Mouse (Mus musculus) embryonic facial prominence, embryonic 15.5 days (tissue): ENCODE measurements around the gene Frmd5. TPM values are rescaled to one million over a fixed set of nuclear protein-coding genes. Genes with fewer than 3 reads are reported as not detected.
"Not testable (repeated sequence)": the region's sequence is repeated elsewhere in the genome, so short reads cannot be mapped to it uniquely, and the experiment has no call there.

ENCODE experiments used
- ATAC-seq: fragments of 200-750 bp; cut with Nextera tagmentation; 2 replicates; pipeline ENCODE4 v1.8.0; 2017; ENCODE audit warnings: low read depth, moderate TSS enrichment; ENCODE audit not compliant: insufficient number of reproducible peaks, low FRiP score, low TSS enrichment
- H3K27ac ChIP-seq: fragments of 300-500 bp; sonication (generic); replicated peaks from 2 replicates; pipeline ENCODE4 v1.5.1; 2015; ENCODE audit warnings: mild to moderate bottlenecking, inconsistent platforms
- H3K27me3 ChIP-seq: fragments of 300-500 bp; sonication (generic); 2 replicates; pipeline ENCODE4 v1.6.1; 2015; ENCODE audit warnings: inconsistent platforms
- H3K36me3 ChIP-seq: fragments of 300-500 bp; sonication (generic); 2 replicates; pipeline ENCODE4 v1.6.1; 2015; ENCODE audit warnings: mild to moderate bottlenecking, inconsistent platforms
- H3K4me1 ChIP-seq: fragments of 300-500 bp; sonication (generic); 2 replicates; pipeline ENCODE4 v1.6.1; 2015; ENCODE audit warnings: inconsistent platforms
- H3K4me2 ChIP-seq: fragments of 300-500 bp; sonication (generic); replicated peaks from 2 replicates; pipeline ENCODE4 v1.6.1; 2015; ENCODE audit warnings: mild to moderate bottlenecking, inconsistent platforms
- H3K4me3 ChIP-seq: fragments of 300-500 bp; sonication (generic); replicated peaks from 2 replicates; pipeline ENCODE4 v1.5.1; 2015; ENCODE audit warnings: mild to moderate bottlenecking, inconsistent platforms
- H3K9ac ChIP-seq: fragments of 300-500 bp; sonication (generic); 2 replicates; pipeline ENCODE4 v1.6.1; 2015; ENCODE audit warnings: inconsistent platforms
- H3K9me3 ChIP-seq: fragments of 300-500 bp; sonication (generic); replicated peaks from 2 replicates; pipeline ENCODE4 v1.6.1; 2016; ENCODE audit warnings: inconsistent platforms
- WGBS: fragments of 180-500 bp; shearing (Covaris S2); methylation state at CpG from one replicate; pipeline ENCODE4 v1.1.7; 2015; 5-methylcytosine and 5-hydroxymethylcytosine counted together
- polyA plus RNA-seq: library from polyadenylated mRNA; unstranded; fragments of >200 nt; fragmentation: Nextera tagmentation; extraction: Ambion mirVana; gene quantifications from 2 replicates; pipeline ENCODE4 v1.2.1, GENCODE M21; 2015

Gene Frmd5
- polyA plus RNA-seq, 1 experiment from 2014 or later: 2.2 TPM

DNA sequence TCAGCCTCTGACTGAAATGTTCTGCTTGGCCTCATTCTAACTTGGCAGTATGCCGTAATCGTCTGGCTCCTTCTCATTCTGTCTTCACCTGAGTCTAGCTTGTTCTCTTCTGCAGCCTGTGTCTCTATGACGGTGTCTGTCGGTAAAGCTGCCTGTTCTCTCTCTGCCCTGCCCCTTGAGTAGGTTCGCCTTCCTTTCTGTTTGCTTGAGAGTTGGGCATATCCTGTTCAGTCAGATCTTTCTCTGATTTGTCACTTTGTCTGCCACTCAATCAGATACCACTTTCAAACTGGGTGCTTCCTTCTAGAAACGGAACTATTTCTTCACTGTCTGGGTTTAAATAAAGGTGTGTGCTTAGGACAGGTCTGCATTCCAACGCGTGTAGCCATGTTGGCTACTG is 295.5 kb downstream of the Frmd5 start:
- Histone ChIP-seq H3K4me3 (no peak overlapping the region), H3K36me3 (peaks cover 18% of the 10 kb centered on the region), H3K27ac (no peak overlapping the region), H3K9me3 (no peaks in the 10 kb centered on the region), H3K27me3 (no peaks in the 10 kb centered on the region), H3K4me1 (peaks cover 14% of the 10 kb centered on the region), H3K9ac (no peak overlapping the region), H3K4me2 (no peak overlapping the region)
- ATAC-seq: no peak
- 90% methylated on average over 8 of the region's 8 CpGs for WGBS

DNA sequence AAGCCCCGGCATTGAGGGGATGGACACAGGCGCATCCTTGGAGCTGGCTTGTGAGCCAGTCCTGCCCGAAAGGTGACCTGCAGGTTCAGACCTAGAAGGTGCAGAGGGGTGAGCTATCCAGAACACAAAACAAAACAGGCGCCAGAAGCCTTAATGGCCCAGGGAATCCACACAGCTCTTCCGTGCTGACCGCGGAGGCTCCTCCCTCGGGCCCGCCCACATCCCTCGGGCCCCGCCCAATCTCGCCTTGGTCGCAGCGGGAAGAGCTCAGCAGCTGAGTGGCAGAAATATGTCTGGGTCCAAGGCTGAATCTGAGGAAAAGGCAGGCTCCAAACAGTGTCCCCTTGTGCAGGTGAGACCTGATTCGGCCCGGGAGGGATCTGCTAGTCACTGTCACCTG is 297.3 kb downstream of the Frmd5 start:
- H3K4me1 ChIP-seq: peaks cover 14% of the 10 kb centered on the region
- H3K27me3 ChIP-seq: no peaks in the 10 kb centered on the region
- no peak overlapping the region; the same call in 1 of the 2 replicates for H3K9ac ChIP-seq
- H3K9me3 ChIP-seq: no peaks in the 10 kb centered on the region
- H3K36me3 ChIP-seq: peaks cover 16% of the 10 kb centered on the region
- peak overlapping the region; percentile 42 for H3K4me3 ChIP-seq
- ATAC-seq: peak; percentile 64; the same call in 1 of the 2 replicates
- no peak overlapping the region for H3K27ac ChIP-seq
- 20% methylated on average over 16 of the region's 16 CpGs for WGBS
- H3K4me2 ChIP-seq: peak overlapping the region; percentile 48

DNA sequence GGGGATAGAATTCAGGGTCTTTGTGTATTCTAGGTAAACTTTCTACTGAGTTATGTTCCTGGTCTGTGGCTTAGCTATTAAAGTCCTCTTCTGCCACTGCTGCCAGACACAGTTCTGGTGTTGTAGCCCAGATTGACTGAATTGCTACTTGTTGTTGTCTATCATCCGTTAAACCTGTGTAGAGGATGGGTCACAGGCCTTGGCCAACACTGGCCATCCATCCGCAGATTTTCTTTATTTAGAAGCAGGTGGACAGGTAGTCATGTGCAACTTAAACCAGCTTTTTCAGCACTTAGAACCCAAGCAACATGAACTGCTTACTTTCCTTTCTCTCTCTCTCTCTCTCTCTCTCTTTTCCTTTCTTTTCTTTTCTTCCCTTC is 298.9 kb downstream of the Frmd5 start:
- H3K27ac ChIP-seq: no peak overlapping the region
- no peak for ATAC-seq
- 81% methylated on average over 2 of the region's 2 CpGs for WGBS
- H3K9me3 ChIP-seq: no peaks in the 10 kb centered on the region
- peaks cover 14% of the 10 kb centered on the region for H3K4me1 ChIP-seq
- H3K4me2 ChIP-seq: peak overlapping the region; percentile 60
- H3K27me3 ChIP-seq: no peaks in the 10 kb centered on the region
- H3K36me3 ChIP-seq: peaks cover 20% of the 10 kb centered on the region
- H3K4me3 ChIP-seq: peak overlapping the region; percentile 61
- H3K9ac ChIP-seq: no peak overlapping the region

- peaks cover 14% of the 10 kb centered on the region for H3K4me1 ChIP-seq
- ATAC-seq: no peak
- H3K4me2 ChIP-seq: peak overlapping the region; percentile 60
- no peaks in the 10 kb centered on the region for H3K27me3 ChIP-seq
- 21% methylated on average over 12 of the region's 12 CpGs for WGBS
- no peaks in the 10 kb centered on the region for H3K9me3 ChIP-seq
- H3K4me3 ChIP-seq: peak overlapping the region; percentile 61
- H3K36me3 ChIP-seq: peaks cover 20% of the 10 kb centered on the region
- no peak overlapping the region for H3K27ac ChIP-seq
- H3K9ac ChIP-seq: peak overlapping the region; percentile 40
These were observed 299.5 kb downstream of the Frmd5 start for GRCm38 (mm10) chr2:121507173-121507950.

DNA sequence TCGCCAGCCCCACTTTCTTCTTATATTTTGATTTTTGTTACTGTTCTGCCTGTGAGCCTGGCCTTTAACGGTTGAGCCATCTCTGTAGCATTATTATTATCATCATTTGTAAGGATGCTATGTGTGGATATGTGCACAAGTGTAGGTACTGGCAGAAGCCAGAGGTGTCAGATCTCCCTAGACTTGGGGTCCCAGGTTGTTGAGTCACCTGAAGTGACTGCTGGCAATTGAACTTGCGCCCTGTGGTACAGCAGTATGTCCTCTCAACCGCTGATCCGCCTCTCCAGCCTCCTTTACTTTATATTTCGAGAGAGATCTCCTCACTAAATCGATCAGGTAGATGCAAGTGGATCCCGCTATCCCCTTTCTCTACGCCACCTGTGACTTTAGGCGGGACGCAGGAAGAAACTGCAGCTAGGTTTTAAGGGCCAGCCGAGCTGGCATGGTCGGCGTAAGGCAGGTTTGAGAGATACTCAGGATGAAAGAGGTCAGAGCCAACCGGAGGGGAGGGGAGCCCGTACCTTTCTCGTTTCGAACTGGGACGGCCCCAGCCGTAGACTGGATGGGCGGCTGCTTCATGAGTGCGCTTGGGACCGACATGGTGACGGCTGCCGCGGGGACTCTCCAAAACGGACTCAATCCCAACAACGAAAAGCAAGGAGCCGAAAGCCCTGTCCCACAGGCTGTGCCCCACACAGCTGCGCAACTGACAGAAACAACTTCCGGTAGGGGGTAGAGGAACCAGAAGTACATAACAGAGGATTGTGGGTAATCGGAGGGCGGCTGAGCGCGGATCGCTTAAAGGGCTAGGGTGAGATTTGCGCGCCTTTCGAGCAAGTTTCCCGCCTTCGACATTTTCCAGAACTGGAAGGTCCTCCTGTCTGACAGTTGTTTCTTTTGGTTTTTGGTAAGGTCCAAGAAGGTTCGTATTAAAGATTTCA is 300.7 kb downstream of the Frmd5 start, which contains the start of the genes Mfap1a and Wdr76:
Mfap1a (minus strand) TSS at position 724 of the 941 bp plus-strand sequence.
Wdr76 (plus strand) TSS at position 782 of the 941 bp plus-strand sequence.
- H3K4me2 ChIP-seq: peak within 1 kb of the TSS; percentile 60
- peak within 1 kb of the TSS; percentile 65 for H3K9ac ChIP-seq
- ATAC-seq: peak; percentile 87; the same call in 1 of the 2 replicates
- H3K4me1 ChIP-seq: peaks cover 14% of the 10 kb centered on the region
- not testable (repeated sequence) for H3K27me3 ChIP-seq, H3K9me3 ChIP-seq
- 0 out of 2 replicates have a peak within 1 kb of the TSS, but pooled peaks have one; percentile 44 for H3K27ac ChIP-seq
- peaks cover 13% of the 10 kb centered on the region for H3K36me3 ChIP-seq
- peak within 1 kb of the TSS; percentile 61 for H3K4me3 ChIP-seq
- 4% methylated on average over 42 of the region's 42 CpGs for WGBS

- not testable (repeated sequence) for H3K4me1 ChIP-seq, H3K36me3 ChIP-seq, H3K27ac ChIP-seq, H3K9ac ChIP-seq, ATAC-seq, H3K27me3 ChIP-seq, H3K4me3 ChIP-seq, H3K4me2 ChIP-seq, H3K9me3 ChIP-seq
- 70% methylated on average over 3 of the region's 6 CpGs for WGBS
These were observed 305.3 kb downstream of the Frmd5 start for GRCm38 (mm10) chr2:121501550-121501949.

Other genes with a start within 250 kb of the Frmd5 start
- gene Casc4, start 59.9 kb upstream of the Frmd5 start, polyA plus RNA-seq: 23.2 and 24.4 TPM in 2 replicates
- gene Ctdspl2, start 148.9 kb upstream of the Frmd5 start, polyA plus RNA-seq: 43.6 and 48.0 TPM in 2 replicates
- gene Mageb3, start 149.0 kb upstream of the Frmd5 start, polyA plus RNA-seq: 0.35 and 0.38 TPM in 2 replicates
- 11.5 and 12.0 TPM in 2 replicates for gene Eif3j1, start 221.5 kb upstream of the Frmd5 start, polyA plus RNA-seq